Comparison of ENCODE assay signal across 12 mouse cellular contexts in the genomic region with DNA sequence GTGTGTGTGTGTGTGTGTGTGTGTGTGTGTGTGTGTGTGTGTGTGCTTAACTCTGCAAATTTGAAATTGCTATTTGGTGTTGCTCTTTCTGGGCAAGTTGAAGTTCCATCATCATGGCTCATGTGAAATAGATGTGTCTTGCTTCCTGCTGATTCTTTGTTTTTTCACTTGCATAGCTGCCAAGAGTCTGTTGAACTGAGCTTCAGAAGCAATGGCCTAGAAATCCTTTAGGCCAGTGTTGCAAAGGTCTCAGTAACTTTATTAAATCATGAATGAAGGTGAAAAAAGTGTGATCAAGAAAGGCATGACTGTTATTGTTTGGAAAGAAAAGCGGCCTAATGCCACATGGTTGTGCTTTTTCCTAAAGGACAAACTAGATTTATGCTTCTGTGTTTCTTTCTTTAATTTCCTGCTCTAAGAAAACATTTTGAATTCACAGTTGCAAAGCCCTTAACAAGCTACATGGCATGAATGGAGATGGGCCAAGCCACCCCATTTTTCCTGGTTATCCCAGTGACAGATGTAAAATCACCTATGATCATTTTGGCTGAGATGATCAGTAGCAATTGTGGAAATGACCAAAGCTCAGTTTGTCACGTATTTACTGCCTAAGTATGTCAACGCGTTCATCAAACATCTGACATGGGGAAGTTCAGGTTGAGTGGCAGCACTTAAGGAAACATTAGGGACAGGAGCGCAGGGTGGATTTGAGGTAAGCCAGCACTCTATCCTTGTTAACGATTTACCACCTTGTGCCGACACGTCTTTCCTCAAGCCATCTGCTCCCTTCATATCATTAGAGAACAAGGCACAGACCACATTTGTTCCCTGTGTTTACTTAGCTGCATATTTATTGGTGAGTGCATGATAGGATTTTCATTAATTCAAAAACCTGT.
DNase-seq lines count a peak whose midpoint lies in the region; ATAC-seq and TF ChIP-seq lines count a peak whose summit lies in the region.
"Had no signal": no experiment of that assay in that cellular context is flagged by ENCODE, and none has a peak within 500 bp of the region (broad histone marks: within the 10 kb centered on the region; RNA-seq: fewer than 3 reads in every experiment).

No protein-coding gene starts in this region.

- H3K27me3 ChIP-seq in hindbrain, postnatal 0 days (ENCODE audit: insufficient read depth, low read length): no peaks in the 10 kb centered on the region
- H3K27me3 ChIP-seq in hindbrain, embryonic 14.5 days (ENCODE audit: control insufficient read depth, insufficient read depth, low read length): no peaks in the 10 kb centered on the region
- H3K27me3 ChIP-seq in neural tube, embryonic 15.5 days (replicated peaks): no peaks in the 10 kb centered on the region
- no peaks in the 10 kb centered on the region for H3K27me3 ChIP-seq in heart, embryonic 10.5 days (ENCODE audit: insufficient read depth, poor library complexity, severe bottlenecking)

- peaks cover 4% of the 10 kb centered on the region; the same call in 1 of the 2 replicates for H3K4me1 ChIP-seq in hindbrain, postnatal 0 days (ENCODE audit: insufficient read depth, low read length)
- H3K4me1 ChIP-seq in hindbrain, embryonic 14.5 days (replicated peaks; ENCODE audit: control insufficient read depth, insufficient read depth, low read length): 0 out of 2 replicates have a peak, but pooled peaks cover 3% of the 10 kb centered on the region
- H3K4me1 ChIP-seq in neural tube, embryonic 15.5 days: no peaks in the 10 kb centered on the region
- H3K4me1 ChIP-seq in heart, embryonic 10.5 days: no peaks in the 10 kb centered on the region

- H3K36me3 ChIP-seq in hindbrain, postnatal 0 days (ENCODE audit: insufficient read depth, low read length): no peaks in the 10 kb centered on the region
- no peaks in the 10 kb centered on the region for H3K36me3 ChIP-seq in hindbrain, embryonic 14.5 days (replicated peaks; ENCODE audit: control insufficient read depth, insufficient read depth)
- H3K36me3 ChIP-seq in neural tube, embryonic 15.5 days: no peaks in the 10 kb centered on the region
- no peaks in the 10 kb centered on the region for H3K36me3 ChIP-seq in heart, embryonic 10.5 days

- no peak for ATAC-seq in hindbrain, postnatal 0 days
- ATAC-seq in hindbrain, embryonic 14.5 days (ENCODE audit: low FRiP score): no peak
- no peak for ATAC-seq in neural tube, embryonic 15.5 days (ENCODE audit: low FRiP score)

- no peak overlapping the region for H3K4me3 ChIP-seq in hindbrain, postnatal 0 days (ENCODE audit: low read length)
- no peak overlapping the region for H3K4me3 ChIP-seq in hindbrain, embryonic 14.5 days (replicated peaks; ENCODE audit: low read length)
- H3K4me3 ChIP-seq in neural tube, embryonic 15.5 days (replicated peaks): no peak overlapping the region
- no peak overlapping the region for H3K4me3 ChIP-seq in heart, embryonic 10.5 days

- H3K4me2 ChIP-seq in hindbrain, postnatal 0 days (ENCODE audit: low read depth, low read length): no peak overlapping the region
- no peak overlapping the region for H3K4me2 ChIP-seq in hindbrain, embryonic 14.5 days (replicated peaks)
- no peak overlapping the region for H3K4me2 ChIP-seq in neural tube, embryonic 15.5 days
- H3K4me2 ChIP-seq: liver, embryonic 11.5 days had no signal

- H3K9me3 ChIP-seq in hindbrain, postnatal 0 days (ENCODE audit: low read length): no peaks in the 10 kb centered on the region
- H3K9me3 ChIP-seq in hindbrain, embryonic 14.5 days (ENCODE audit: control insufficient read depth, low read length): no peaks in the 10 kb centered on the region
- H3K9me3 ChIP-seq in neural tube, embryonic 15.5 days (replicated peaks): no peaks in the 10 kb centered on the region
- no peaks in the 10 kb centered on the region for H3K9me3 ChIP-seq in heart, embryonic 10.5 days

- DNase-seq in hindbrain, postnatal 0 days (ENCODE audit: low spot score): peak; percentile 43
- no peak for DNase-seq in hindbrain, embryonic 14.5 days (ENCODE audit: low spot score)
- DNase-seq in neural tube, embryonic 10.5 days (ENCODE audit: extremely low spot score, low spot score): no peak
- peak; percentile 7 to 37 for DNase-seq in cerebellum, postnatal 36 days
- DNase-seq in retina, postnatal 1 day: peak; percentile 18
- no peak for DNase-seq in MN1 (ENCODE audit: low spot score)
- no peak for DNase-seq in heart, embryonic 10.5 days (ENCODE audit: low spot score)
- DNase-seq: heart, adult 18-20 months; heart, postnatal 10 days; kidney, postnatal 4 days had no signal

- H3K27ac ChIP-seq in hindbrain, postnatal 0 days: 0 out of 2 replicates have a peak overlapping the region, but pooled peaks have one; percentile 20
- H3K27ac ChIP-seq in hindbrain, embryonic 14.5 days: no peak overlapping the region
- 0 out of 2 replicates have a peak overlapping the region, but pooled peaks have one; percentile 9 for H3K27ac ChIP-seq in neural tube, embryonic 15.5 days (replicated peaks)
- H3K27ac ChIP-seq in heart, embryonic 10.5 days: no peak overlapping the region

- no peak overlapping the region for H3K9ac ChIP-seq in hindbrain, postnatal 0 days (replicated peaks; ENCODE audit: low read length)
- H3K9ac ChIP-seq in hindbrain, embryonic 14.5 days: no peak overlapping the region
- H3K9ac ChIP-seq in neural tube, embryonic 15.5 days (replicated peaks): no peak overlapping the region

- 53% methylated on average over 8 of the region's 8 CpGs for WGBS in hindbrain, postnatal 0 days
- WGBS in hindbrain, embryonic 14.5 days: 58% methylated on average over 8 of the region's 8 CpGs
- WGBS in neural tube, embryonic 15.5 days: 58% methylated on average over 8 of the region's 8 CpGs
- 55% methylated on average over 8 of the region's 8 CpGs for WGBS in heart, embryonic 10.5 days

- TF ChIP-seq CTCF in hindbrain, postnatal 0 days (IDR thresholded peaks at IDR 0.05; ENCODE audit: low read depth): no peak

Comparison
In these comparisons a context has a peak if more than half of its experiments do, and no peak if none do; other contexts are left out.
1. DNase-seq: peak in hindbrain, postnatal 0 days (single experiment), cerebellum, postnatal 36 days (2 of 2) and retina, postnatal 1 day (single experiment); none in hindbrain, embryonic 14.5 days (single experiment), neural tube, embryonic 10.5 days (single experiment), MN1 (single experiment) and heart, embryonic 10.5 days (single experiment).
2. H3K27ac ChIP-seq: peak in hindbrain, postnatal 0 days (single experiment) and neural tube, embryonic 15.5 days (single experiment); none in hindbrain, embryonic 14.5 days (single experiment) and heart, embryonic 10.5 days (single experiment).